Mouse (Mus musculus): Measurements from ENCODE around the gene Gnptg.

GRCm38 (mm10) chr17:25188150-25189031 is 51.5 kb downstream of the Gnptg start, which contains the start of gene Unkl:
- TF ChIP-seq POLR2A (IDR thresholded peaks at IDR 0.05; ENCODE audit: extremely low read depth, insufficient read depth, low read length) (no peak), CTCF (IDR thresholded peaks at IDR 0.05; ENCODE audit: low read depth, low read length) (no peak)

Measured in liver, adult 2 months (tissue).